Mouse (Mus musculus) large intestine, adult 2 months (tissue): ENCODE measurements at regions not wholly inside any gene's neighbourhood (a gene's known extent, or its start where the extent isn't known, plus 50 kb on each side); places are given as distances from the start of the nearest gene placed in this dataset.

Source experiments
- DNase-seq: peaks from one replicate; pipeline ENCODE4 v3.0.0-alpha.2; 2012; ENCODE audit warnings: low read depth, low spot score
- WGBS: fragments of 180-500 bp; shearing (Covaris S2); methylation state at CpG from one replicate; pipeline ENCODE4 v1.1.7; 2018; 5-methylcytosine and 5-hydroxymethylcytosine counted together

DNA sequence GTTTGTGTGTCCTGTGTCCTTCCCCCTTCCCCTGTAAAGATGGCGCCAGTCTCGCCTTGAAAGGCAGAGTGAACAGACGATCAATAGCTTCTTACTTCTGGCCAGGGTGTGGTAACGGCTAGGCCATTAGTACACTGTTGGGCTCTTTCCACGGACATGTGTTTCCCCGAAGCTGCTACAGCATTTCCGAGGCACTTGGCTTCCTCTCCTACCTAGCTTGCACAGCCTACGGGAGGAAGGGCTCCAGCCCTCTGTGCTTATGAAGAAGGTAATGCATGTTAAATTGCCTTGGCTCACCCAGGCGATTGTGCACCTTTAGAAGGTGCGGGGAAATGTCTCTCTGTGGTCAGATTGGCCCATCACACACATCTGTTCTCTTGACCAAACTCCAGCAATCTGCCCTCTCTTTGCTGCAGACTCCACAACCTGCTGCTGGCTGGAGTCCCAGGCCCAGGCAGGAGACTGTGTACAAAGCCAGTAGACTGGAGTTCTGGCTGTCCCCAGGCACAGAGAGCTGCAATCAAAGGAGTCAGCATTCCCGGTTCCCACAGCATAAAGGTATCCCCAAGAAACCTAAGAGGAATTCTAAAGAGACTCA is 208.7 kb downstream of the Snx10 start:
- 70% methylated on average over 11 of the region's 11 CpGs for WGBS
- no peak for DNase-seq

DNA sequence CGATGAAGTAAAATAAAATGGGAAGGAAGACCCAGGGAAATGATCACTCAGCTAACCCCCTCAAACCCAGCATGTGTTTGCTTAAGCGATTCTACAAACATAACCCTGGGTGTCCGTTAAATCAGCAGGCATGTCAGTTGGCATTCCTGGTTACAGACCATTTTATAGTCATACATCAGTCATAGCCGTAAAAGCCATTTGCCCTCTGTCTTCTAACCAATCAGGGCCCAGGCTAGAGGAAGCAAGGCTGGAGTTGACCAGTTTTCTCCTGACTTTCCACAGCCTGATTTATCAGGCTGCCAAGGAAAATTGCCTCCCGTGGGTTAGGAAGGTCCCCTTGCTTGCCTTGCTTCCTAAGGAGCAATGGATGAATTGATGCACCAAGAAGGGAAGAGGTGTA is 212.3 kb downstream of the Snx10 start:
- WGBS, result 31% methylated on average over 5 of the region's 5 CpGs
- DNase-seq, result no peak

DNA sequence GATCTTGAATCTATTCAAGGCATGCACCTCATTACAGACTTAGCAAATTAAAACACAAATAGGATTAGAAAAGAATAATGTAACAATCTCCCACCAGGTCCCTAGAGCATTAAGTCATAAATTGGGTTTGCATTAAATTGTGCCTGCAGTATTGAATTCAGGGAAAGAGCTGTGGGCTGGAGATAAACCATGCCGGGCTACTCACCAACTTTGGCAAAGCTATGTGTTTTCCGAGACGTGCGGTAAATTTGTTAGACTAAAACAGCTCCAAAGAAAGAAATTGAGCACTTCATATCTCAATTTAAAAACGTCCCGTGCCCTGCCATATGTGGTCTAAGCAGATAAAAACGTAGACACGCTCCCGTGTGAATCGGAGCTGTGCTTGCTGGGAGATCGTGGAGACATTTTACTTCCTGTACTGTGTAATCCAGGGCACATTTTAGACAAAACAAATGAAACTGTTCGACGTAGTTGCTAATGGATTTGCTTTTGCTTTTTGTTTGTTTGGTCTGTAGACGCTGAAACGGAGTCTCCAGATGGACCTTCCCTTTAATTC is 219.5 kb downstream of the Snx10 start:
- WGBS, result 61% methylated on average over 15 of the region's 15 CpGs
- no peak for DNase-seq

DNA sequence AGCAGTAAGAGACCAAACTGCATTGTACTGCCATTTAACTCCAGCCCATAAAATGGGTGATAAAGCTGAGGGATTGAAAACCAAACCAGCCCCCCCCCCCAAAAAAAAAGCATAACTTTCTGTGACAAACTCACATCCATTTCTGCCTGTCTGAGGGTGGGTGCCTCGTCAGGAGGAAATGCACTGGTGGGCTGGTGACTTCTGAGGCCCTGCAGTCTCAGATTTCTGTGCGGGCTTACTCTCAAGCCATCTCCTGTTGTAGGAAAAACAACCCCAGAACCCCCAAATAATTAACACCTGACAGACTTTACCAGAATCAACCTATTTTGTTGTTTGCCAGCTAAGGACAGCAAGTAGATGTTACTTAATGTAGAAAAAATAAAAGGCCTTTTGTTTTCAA is 220.9 kb downstream of the Snx10 start:
- 90% methylated on average over 2 of the region's 2 CpGs for WGBS
- no peak for DNase-seq

DNA sequence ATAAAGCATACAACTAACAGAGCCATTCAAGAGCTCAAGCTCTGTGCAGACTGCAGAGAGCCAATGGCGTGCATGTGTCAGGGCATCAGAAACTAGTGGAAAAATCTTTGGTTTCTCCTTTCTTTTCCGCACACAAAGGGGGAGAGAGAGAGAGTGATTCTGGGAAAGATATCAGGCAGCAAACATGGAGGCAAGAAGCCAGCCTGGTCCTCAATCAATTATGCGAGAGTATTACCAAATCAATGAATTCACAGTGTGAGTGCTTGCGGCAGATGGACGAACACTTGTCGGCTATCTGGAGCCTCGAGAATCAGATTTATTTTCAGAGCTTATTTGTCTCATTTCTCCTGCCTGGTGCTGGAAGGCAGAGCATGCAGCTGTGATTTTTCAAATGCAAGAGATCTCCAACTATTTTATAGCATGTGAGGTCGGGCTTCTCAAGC is 230.6 kb downstream of the Snx10 start:
- DNase-seq, result no peak

DNA sequence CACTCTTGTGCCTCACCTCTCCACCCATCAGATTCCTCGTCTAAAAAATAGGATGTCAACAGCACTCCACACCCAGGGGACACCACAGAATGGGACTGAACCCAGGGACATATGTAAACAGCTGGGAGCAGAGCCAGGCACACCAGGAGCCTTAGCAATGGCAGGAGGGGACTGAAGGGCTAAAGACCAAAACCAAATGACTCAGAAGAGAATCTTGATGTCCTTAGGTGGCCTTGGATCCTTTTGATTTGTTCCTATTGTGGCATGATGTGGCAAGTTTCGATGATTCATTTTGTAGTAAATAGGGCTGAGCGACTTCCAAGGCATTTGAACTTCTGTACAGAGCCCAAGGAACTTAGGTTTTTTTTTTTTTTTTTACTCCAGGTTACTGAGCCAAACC is 233.4 kb downstream of the Snx10 start:
- 61% methylated on average over 3 of the region's 3 CpGs for WGBS
- no peak for DNase-seq

More for the DNA sequence above, 230.6 kb downstream of the Snx10 start:
- WGBS, result 63% methylated on average over 8 of the region's 8 CpGs

DNA sequence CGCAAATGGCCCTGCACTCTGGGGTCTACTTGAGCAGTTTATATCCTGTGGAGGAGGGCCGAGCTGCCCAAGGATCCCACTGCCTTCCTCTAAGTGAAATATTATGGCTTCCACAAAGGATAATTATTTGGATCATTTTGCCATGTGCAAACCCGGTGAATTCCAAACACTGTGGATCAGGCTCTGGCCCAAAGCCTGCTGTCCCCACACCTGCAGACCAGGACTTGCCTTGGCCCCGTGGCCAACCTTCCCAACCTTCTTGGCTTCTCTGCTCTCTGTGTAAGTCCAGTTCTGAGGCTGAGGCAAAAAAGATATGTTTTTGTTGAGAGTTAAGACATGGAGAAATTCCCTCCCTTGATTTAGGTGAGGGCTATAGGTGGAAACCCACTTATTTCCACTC is 234.0 kb downstream of the Snx10 start:
- WGBS, result 80% methylated on average over 4 of the region's 4 CpGs
- DNase-seq, result no peak

DNA sequence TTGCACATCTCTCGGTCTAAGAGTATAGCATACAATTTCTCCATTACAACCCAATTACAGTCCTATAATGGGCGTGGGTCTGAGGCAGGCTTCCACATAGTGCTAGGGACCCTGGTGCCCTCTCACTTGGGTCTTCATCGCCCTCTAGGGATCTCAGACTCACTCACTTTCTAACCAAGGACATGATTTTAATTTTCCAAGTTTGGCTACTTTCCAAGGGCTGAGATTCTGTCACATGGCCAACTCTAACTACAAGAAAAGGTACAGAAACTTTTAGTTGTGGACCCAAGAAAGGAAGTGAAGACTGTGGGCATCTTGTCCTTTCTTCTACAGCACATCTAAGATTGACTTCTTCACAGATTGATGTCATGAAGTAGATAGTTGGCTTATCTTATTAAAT is 235.1 kb downstream of the Snx10 start:
- no peak for DNase-seq
- 79% methylated on average over 3 of the region's 3 CpGs for WGBS

DNA sequence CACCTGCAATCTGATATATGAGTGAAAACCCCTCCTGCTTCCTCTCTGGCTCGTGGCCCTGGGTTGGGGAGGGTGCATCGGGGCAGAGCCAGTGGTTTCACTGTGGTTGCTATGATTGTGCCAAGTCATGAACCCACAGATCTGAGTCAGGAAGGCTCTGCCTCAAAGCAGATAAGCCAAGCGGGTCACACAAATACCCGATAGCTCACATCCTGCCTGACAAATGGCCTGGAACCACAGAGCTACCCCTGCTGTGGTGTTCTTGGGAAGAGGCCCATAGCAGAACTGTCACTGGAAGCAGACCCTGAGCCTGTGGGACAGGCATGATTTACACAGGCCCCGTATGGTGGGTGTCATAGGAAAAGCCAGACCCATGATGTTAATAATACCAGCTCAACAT is 236.7 kb downstream of the Snx10 start:
- DNase-seq, result no peak
- 78% methylated on average over 5 of the region's 5 CpGs for WGBS

DNA sequence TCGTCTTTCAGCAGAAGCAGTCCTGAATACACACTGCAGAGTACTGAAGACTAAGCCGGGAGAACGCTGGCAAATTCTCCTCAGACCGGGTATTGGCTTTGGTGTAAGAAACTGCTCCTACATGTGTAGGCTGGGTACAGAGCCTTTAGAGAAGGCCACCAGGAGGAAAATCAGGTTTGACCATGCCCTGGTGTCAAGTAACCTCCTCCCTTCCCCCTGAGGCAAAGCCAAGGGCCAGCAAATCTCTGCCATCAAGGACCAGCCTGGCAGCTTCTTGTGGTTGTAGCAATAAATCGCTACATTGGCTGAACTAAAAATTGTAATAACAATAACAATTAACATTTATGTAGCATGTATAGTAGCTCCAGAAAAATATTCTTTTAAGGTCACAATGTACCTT is 237.8 kb downstream of the Snx10 start:
- 67% methylated on average over 5 of the region's 5 CpGs for WGBS
- DNase-seq, result no peak

DNA sequence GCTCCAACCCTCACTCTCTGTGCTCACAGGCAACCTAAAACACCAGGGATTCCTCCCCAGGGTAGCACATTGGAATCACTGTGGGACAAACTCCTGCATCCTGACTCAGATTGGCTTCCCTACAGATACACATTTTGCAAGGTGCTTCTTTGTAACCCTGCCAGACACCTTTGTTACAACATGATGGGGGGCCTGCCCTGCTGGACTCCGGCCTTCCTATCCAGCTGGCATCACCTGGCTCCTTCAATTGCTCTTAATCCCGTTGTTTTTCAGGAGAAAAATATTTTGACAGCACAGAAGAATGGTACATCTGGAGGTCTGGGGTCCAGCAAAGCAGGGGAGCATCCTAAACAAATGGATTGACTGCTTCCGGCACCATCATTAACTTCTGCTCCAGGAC is 242.8 kb downstream of the Snx10 start:
- no peak for DNase-seq

DNA sequence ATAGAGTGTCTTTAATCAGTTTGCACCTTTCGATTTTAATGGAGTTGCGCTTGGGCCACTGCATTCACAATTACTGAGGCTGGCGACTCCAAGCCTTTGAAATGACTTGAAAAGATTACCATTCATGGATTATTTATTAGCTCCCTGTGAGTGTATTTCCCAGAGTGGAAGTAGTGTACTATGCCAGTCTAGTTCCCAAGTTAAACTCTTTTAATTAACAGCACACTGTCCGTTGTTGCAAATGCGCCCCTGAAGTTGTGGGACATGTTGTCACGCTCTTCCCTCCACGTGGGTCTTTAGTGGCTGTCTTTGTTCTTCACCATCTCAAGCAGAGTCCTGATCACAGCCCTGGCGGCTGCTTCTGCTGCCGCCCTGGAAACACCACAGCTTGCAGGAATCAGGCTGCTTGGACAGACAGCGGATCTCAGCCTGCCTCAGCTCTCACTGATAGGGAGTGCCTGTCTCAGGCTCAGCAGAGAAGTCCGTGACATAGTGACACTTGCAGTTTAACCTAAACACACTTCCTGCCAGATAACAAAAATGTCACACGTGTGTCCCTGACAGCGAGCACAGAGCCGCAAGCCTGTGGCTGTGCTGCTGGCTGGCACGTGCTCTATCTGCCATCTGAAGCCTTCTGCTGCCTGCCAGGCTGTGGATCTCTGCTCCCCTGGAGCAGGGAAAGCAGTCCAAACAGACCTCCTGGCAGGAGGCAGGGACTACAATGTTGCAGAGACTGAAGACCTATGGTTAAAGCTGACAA is 244.1 kb downstream of the Snx10 start:
- no peak for DNase-seq
- WGBS, result 28% methylated on average over 15 of the region's 15 CpGs

More for the DNA sequence above, 242.8 kb downstream of the Snx10 start:
- 52% methylated on average over 3 of the region's 3 CpGs for WGBS

DNA sequence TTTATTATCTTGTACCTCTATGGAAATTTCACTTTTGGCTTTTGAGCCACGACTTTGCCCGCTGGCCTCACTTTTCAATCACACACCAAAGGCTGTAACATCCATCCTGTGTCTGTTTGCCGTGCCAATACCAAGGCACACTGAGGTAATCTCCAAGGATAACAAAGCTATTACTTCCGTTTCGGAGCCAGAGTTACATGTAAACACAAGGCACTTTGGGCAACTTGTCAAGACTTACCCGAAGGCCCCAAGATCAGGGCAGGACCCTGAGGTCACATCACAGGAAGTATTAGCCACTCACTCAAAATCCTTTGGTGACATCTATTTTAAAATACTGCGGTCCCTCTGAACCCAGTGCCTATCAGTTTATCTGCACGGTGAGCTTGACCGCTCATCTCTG is 241.3 kb downstream of the Skap2 start:
- DNase-seq, result no peak
- 65% methylated on average over 9 of the region's 9 CpGs for WGBS

DNA sequence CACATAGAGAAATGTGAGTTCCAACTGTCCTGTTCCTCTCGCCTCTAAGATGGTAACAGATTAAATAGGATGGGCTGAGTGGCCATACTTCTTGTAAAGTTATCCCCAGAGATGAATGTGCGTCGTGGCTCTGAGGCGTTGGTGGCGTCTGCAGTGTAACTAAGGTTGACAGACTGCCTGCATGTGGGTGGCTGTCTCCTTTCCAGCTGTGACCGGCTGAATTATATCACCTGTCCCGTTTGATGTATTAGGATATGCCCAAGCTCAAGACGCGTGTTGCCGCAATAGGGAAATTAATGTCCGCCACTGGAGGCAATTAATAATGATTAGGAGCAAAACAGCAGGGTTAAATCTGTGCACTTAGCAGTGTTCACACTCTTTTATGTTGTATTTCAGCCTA is 240.9 kb downstream of the Skap2 start:
- 65% methylated on average over 11 of the region's 11 CpGs for WGBS

DNA sequence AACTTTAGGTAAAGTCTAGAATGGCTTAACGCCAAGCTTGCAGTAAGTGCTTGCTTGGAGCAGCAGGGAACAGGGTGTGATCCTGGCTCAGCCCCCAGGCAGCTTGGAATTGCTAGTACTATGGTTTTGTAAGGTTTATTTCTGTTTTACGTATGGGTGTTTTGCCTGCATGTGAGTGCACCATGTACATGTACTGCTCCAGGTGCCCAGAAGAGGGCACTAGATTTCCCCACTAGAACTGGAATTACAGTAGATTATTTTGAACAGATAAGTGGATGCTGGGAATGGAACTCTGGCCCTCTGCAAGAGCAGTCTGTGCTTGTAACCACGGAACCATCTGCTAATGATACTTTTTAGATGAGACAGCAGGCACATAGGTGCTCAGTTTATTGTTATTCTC is 237.6 kb downstream of the Skap2 start:
- no peak for DNase-seq
- WGBS, result 74% methylated on average over 3 of the region's 3 CpGs

More for the DNA sequence above, 240.9 kb downstream of the Skap2 start:
- no peak for DNase-seq

DNA sequence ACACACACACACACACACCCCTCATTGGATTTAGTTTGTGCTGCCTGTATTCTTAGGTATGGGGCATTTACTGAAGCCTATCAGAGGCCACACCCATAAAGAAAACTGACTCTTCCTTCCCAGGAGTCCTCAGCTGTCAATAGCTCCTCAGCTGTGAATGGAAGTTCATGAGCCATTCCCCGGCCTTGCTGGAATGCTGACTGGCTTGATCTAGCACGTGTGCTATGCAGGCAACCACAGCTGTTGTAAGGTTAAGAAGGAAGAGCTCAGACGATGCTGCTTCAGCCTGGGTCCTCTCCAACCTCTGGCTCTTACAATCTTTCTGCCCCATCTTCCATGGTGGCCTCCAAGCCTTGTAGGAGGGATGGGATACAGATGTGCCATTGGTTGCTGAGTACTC is 226.7 kb downstream of the Skap2 start:
- 32% methylated on average over 3 of the region's 3 CpGs for WGBS
- no peak for DNase-seq

DNA sequence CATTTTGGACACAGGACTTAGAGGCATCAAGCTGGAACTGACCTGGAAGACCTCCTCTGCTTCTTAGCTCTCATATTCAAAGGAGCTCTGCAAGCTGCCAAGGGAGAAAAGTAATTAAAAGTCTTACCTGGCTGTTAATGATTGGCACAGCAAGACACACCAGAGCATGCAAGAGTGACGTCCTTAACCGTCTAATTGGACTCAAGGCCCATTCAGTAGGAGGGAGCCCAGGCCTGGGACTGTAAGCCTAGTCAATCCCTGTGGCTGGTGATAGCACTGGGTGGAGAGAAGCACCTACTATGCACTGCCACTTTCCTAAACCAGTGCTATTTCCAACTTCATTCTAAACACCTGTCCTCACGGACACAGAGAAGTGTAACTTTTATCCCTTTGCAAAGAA is 225.5 kb downstream of the Skap2 start:
- 71% methylated on average over 3 of the region's 3 CpGs for WGBS
- no peak for DNase-seq

DNA sequence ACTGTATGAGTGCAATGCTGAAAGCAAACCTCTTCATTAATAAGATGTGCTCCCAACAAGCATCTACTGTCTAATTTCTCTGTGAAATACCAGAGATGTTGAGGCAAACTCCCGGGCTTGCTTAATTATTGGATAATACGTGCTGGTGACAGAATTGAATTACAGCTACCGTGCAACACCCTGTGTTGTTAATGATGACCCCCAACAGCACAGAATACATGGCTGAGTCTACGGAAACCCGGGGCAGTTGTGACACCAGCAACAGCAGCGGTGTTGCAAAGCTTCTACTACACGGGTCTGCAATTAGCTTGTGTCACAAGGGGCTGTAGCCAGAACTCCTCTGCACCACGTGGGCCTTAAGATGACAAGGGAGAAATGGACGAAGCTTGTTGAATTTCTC is 224.2 kb downstream of the Skap2 start:
- 87% methylated on average over 9 of the region's 9 CpGs for WGBS
- DNase-seq, result no peak

DNA sequence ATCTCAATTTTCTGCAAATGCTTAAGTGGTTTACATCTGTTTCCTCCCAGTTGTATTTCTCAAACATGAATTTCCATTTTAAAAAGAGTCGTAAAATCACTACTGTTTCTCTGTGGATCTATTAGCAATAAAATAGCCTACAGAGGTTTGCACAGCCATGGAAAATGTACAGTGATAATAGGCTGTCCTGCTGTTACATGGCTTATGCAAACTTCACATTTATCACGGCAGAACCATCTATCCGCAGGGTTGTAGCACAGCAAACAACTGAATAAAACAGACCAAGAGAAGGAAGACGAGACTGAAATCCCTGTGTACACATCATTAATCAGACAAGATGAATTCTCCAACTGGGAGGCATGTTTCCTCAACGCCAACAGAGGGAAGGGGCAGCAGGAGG is 222.1 kb downstream of the Skap2 start:
- WGBS, result 34% methylated on average over 5 of the region's 5 CpGs
- no peak for DNase-seq

DNA sequence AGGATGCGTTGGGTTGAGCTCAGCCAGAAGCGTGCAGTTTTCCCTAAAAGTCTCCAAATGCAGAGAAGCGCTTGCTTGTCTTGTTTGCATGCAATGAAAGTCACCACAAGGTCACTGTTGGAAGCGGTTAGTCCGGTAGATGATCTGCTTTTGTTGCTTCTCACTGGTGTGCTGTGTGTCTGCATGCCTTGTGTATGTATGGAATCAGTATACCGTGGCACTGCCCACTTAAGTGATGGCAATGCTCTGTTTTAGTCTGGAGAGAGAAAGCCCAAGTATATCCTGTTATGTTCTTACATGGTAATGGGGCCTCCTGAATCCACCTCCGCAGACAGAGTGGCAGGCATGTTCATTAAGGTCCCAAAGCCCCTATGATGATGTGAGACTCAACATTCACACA is 221.7 kb downstream of the Skap2 start:
- WGBS, result 71% methylated on average over 7 of the region's 7 CpGs
- DNase-seq, result no peak

DNA sequence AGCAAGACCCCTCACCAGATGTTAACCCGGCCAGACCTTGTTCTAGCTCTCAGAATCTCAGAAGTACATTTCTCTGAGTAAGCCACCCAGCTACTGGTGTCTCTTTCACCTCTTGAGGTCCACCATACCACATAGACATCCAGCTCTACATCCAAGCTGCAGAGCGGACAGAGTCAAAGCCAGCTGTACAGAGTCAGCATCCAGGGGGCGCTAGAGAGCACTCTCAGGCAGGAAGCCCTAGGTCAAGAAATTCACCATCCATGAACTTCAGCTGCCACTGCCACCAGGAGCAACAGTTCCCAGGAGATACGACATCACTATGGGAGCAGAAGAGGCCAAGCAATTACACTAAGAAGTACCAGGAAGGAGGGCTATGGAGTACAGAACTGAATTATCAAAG is 217.0 kb downstream of the Skap2 start:
- DNase-seq, result no peak
- 60% methylated on average over 4 of the region's 4 CpGs for WGBS
